Mouse (Mus musculus) layer of hippocampus, adult 11-12 months (tissue): ENCODE measurements around the gene Myh9.
A peak's percentile ranks its signal among the peaks of the same experiment; 100 is the strongest.

Source experiments
- DNase-seq: peaks from one replicate; pipeline ENCODE4 v3.0.0; 2022; ENCODE audit warnings: low spot score

Myh9 gene

GRCm38 (mm10) chr15:77842047-77842843 is at the start of gene Myh9:
Gene Myh9 (minus strand): TSS chr15:77842175.
- DNase-seq = peak; percentile 100

GRCm38 (mm10) chr15:77891766-77892165 is 49.8 kb upstream of the Myh9 start:
- DNase-seq = no peak

- DNase-seq = no peak
Measured at GRCm38 (mm10) chr15:77889761-77890422, 47.9 kb upstream of the Myh9 start.

- no peak for DNase-seq
Measured at GRCm38 (mm10) chr15:77888286-77888685, 46.3 kb upstream of the Myh9 start.

GRCm38 (mm10) chr15:77887093-77887488 is 45.1 kb upstream of the Myh9 start:
- peak; percentile 17 for DNase-seq

- DNase-seq = no peak
Measured at GRCm38 (mm10) chr15:77886369-77887092, 44.6 kb upstream of the Myh9 start.

- no peak for DNase-seq
Measured at GRCm38 (mm10) chr15:77885945-77886344, 44.0 kb upstream of the Myh9 start.

- DNase-seq = no peak
Measured at GRCm38 (mm10) chr15:77885159-77885558, 43.2 kb upstream of the Myh9 start.

- DNase-seq = no peak
Measured at GRCm38 (mm10) chr15:77883697-77884010, 41.7 kb upstream of the Myh9 start.

- no peak for DNase-seq
Measured at GRCm38 (mm10) chr15:77882797-77883696, 41.1 kb upstream of the Myh9 start.

- no peak for DNase-seq
Measured at GRCm38 (mm10) chr15:77882297-77882696, 40.3 kb upstream of the Myh9 start.

- DNase-seq = no peak
Measured at GRCm38 (mm10) chr15:77881698-77882097, 39.7 kb upstream of the Myh9 start.

- DNase-seq = no peak
Measured at GRCm38 (mm10) chr15:77880738-77881137, 38.8 kb upstream of the Myh9 start.

- no peak for DNase-seq
Measured at GRCm38 (mm10) chr15:77879756-77880155, 37.8 kb upstream of the Myh9 start.

- DNase-seq = no peak
Measured at GRCm38 (mm10) chr15:77877209-77877608, 35.2 kb upstream of the Myh9 start.

- no peak for DNase-seq
Measured at GRCm38 (mm10) chr15:77876716-77877115, 34.7 kb upstream of the Myh9 start.

GRCm38 (mm10) chr15:77875953-77876352 is 34.0 kb upstream of the Myh9 start:
- no peak for DNase-seq

- no peak for DNase-seq
Measured at GRCm38 (mm10) chr15:77874807-77875206, 32.8 kb upstream of the Myh9 start.

GRCm38 (mm10) chr15:77874310-77874709 is 32.3 kb upstream of the Myh9 start:
- no peak for DNase-seq

- no peak for DNase-seq
Measured at GRCm38 (mm10) chr15:77873564-77873963, 31.6 kb upstream of the Myh9 start.

- DNase-seq = no peak
Measured at GRCm38 (mm10) chr15:77872996-77873395, 31.0 kb upstream of the Myh9 start.

GRCm38 (mm10) chr15:77868340-77868739 is 26.4 kb upstream of the Myh9 start:
- DNase-seq = no peak
